In the genomic region with DNA sequence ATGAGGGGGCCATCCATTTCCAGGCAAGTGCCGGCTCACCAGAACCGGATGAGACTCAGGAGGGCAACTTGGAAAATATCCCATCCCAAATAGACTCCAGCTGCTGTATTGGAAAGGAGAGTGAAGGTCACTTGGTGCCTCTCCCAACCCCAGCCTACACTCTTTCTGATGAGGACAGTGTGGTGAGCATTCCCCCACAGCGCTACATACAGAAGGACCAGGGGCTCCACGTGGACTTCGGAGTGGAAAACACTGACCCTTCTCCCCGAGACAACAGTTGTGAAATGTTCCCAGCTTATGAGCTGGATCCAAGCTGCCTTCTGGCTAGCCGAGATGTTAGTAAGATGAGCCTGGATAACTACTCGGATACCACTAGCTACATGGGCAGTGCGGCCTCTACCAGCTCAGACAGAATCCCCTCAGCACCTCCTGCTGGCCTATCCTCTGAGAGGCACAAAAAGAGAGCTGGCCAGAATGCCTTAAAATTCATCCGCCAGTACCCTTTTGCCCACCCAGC, we compare ENCODE assay signal across 9 mouse cellular contexts. TPM values are rescaled to one million over a fixed set of nuclear protein-coding genes. Genes with fewer than 3 reads are reported as not detected.
DNase-seq lines count a peak whose midpoint lies in the region; ATAC-seq lines count a peak whose summit lies in the region.
"Had no signal": no experiment of that assay in that cellular context is flagged by ENCODE, and none has a peak within 500 bp of the region (broad histone marks: within the 10 kb centered on the region; RNA-seq: fewer than 3 reads in every experiment).

No protein-coding gene starts in this region.

- peaks cover 49% of the 10 kb centered on the region for H3K36me3 ChIP-seq in heart, embryonic 14.5 days (ENCODE audit: control insufficient read depth, insufficient read depth, low read length)
- peaks cover 64% of the 10 kb centered on the region for H3K36me3 ChIP-seq in embryonic facial prominence, embryonic 10.5 days (replicated peaks)
- H3K36me3 ChIP-seq in hindbrain, embryonic 16.5 days (ENCODE audit: control insufficient read depth, insufficient read depth, low read length): peaks cover 12% of the 10 kb centered on the region
- peaks cover 35% of the 10 kb centered on the region for H3K36me3 ChIP-seq in midbrain, embryonic 14.5 days (ENCODE audit: control insufficient read depth, insufficient read depth, low read length)

- H3K27me3 ChIP-seq in heart, embryonic 14.5 days (ENCODE audit: control insufficient read depth, insufficient read depth, low read length): no peaks in the 10 kb centered on the region
- no peaks in the 10 kb centered on the region for H3K27me3 ChIP-seq in embryonic facial prominence, embryonic 10.5 days (replicated peaks; ENCODE audit: low read depth, poor library complexity, severe bottlenecking)
- H3K27me3 ChIP-seq in hindbrain, embryonic 16.5 days (replicated peaks; ENCODE audit: control insufficient read depth, insufficient read depth, low read length): no peaks in the 10 kb centered on the region
- no peaks in the 10 kb centered on the region for H3K27me3 ChIP-seq in midbrain, embryonic 14.5 days (ENCODE audit: control insufficient read depth, insufficient read depth, low read length)

- H3K9ac ChIP-seq in heart, embryonic 14.5 days (ENCODE audit: low read length): peak overlapping the region; percentile 65
- H3K9ac ChIP-seq in hindbrain, embryonic 16.5 days (ENCODE audit: low read depth, low read length): no peak overlapping the region
- H3K9ac ChIP-seq in midbrain, embryonic 14.5 days (replicated peaks; ENCODE audit: low read length): 0 out of 2 replicates have a peak overlapping the region, but pooled peaks have one; percentile 40

- 88% methylated on average over 10 of the region's 10 CpGs for WGBS in heart, embryonic 14.5 days
- WGBS in embryonic facial prominence, embryonic 10.5 days: 92% methylated on average over 10 of the region's 10 CpGs
- WGBS in hindbrain, embryonic 16.5 days: 90% methylated on average over 10 of the region's 10 CpGs
- 93% methylated on average over 10 of the region's 10 CpGs for WGBS in midbrain, embryonic 14.5 days

- no peak for ATAC-seq in heart, embryonic 14.5 days (ENCODE audit: insufficient number of reproducible peaks, insufficient read depth, low FRiP score, low read depth)
- no peak for ATAC-seq in hindbrain, embryonic 16.5 days
- ATAC-seq in midbrain, embryonic 14.5 days (ENCODE audit: low FRiP score, low TSS enrichment): no peak
- no peak for ATAC-seq in granulocyte monocyte progenitor cell, adult 5-6 weeks (replicated peaks; ENCODE audit: poor library complexity, severe bottlenecking)

- no peak for DNase-seq in heart, adult 9 months (ENCODE audit: low spot score in 2 of 2)
- no peak for DNase-seq in embryonic facial prominence, embryonic 10.5 days (ENCODE audit: low spot score)
- no peak for DNase-seq in midbrain, embryonic 14.5 days
- DNase-seq in right cerebral cortex, adult 2 months (ENCODE audit: low spot score in 2 of 2): no peak
- DNase-seq in T-cell, adult 2 months (ENCODE audit: low spot score): no peak
- DNase-seq: embryo, embryonic 11 days had no signal

- peak overlapping the region; percentile 5 to 31; a peak in 3 of 4 replicates for H3K4me3 ChIP-seq in heart, embryonic 14.5 days (ENCODE audit: control insufficient read depth in 1 of 2, insufficient read depth in 1 of 2, low read depth in 1 of 2, low read length in 2 of 2)
- peak overlapping the region; percentile 93 for H3K4me3 ChIP-seq in embryonic facial prominence, embryonic 10.5 days
- no peak overlapping the region for H3K4me3 ChIP-seq in hindbrain, embryonic 16.5 days (ENCODE audit: low read length)
- peak overlapping the region; percentile 12; the same call in 1 of the 2 replicates for H3K4me3 ChIP-seq in midbrain, embryonic 14.5 days (replicated peaks; ENCODE audit: low read depth, low read length)

- H3K4me2 ChIP-seq in heart, embryonic 14.5 days (ENCODE audit: low read length): peak overlapping the region; percentile 64
- H3K4me2 ChIP-seq in hindbrain, embryonic 16.5 days (ENCODE audit: low read length): peak overlapping the region; percentile 51
- H3K4me2 ChIP-seq in midbrain, embryonic 14.5 days (ENCODE audit: low read length): peak overlapping the region; percentile 45

- H3K9me3 ChIP-seq in heart, embryonic 14.5 days (ENCODE audit: control insufficient read depth, low read length): no peaks in the 10 kb centered on the region
- no peaks in the 10 kb centered on the region for H3K9me3 ChIP-seq in embryonic facial prominence, embryonic 10.5 days
- H3K9me3 ChIP-seq in hindbrain, embryonic 16.5 days (ENCODE audit: control insufficient read depth, low read length): no peaks in the 10 kb centered on the region
- no peaks in the 10 kb centered on the region for H3K9me3 ChIP-seq in midbrain, embryonic 14.5 days (ENCODE audit: control insufficient read depth, low read length)

- peaks cover 36 to 61% of the 10 kb centered on the region in 2 experiments for H3K4me1 ChIP-seq in heart, embryonic 14.5 days (ENCODE audit: control insufficient read depth in 2 of 2, insufficient read depth in 2 of 2, low read length in 2 of 2)
- peaks cover 67% of the 10 kb centered on the region for H3K4me1 ChIP-seq in embryonic facial prominence, embryonic 10.5 days
- H3K4me1 ChIP-seq in hindbrain, embryonic 16.5 days (ENCODE audit: control insufficient read depth, insufficient read depth, low read depth, low read length): peaks cover 66% of the 10 kb centered on the region
- peaks cover 62% of the 10 kb centered on the region for H3K4me1 ChIP-seq in midbrain, embryonic 14.5 days (ENCODE audit: control insufficient read depth, insufficient read depth, low read length)

- H3K27ac ChIP-seq in heart, embryonic 14.5 days (replicated peaks in 1 of 2; ENCODE audit: control insufficient read depth in 1 of 2, insufficient read depth in 1 of 2, low read depth in 2 of 2, low read length in 2 of 2): no peak overlapping the region
- no peak overlapping the region for H3K27ac ChIP-seq in embryonic facial prominence, embryonic 10.5 days (replicated peaks)
- H3K27ac ChIP-seq in hindbrain, embryonic 16.5 days (ENCODE audit: low read depth, low read length): no peak overlapping the region
- H3K27ac ChIP-seq in midbrain, embryonic 14.5 days (replicated peaks; ENCODE audit: low read depth, low read length): no peak overlapping the region

RNA-seq across cellular contexts. Expression of gene Smcr8, which starts 2.4 kb away (rescaled TPM):
- 4.6 and 4.9 TPM in 2 replicates for polyA plus RNA-seq in heart, embryonic 14.5 days (2014; fragmentation: Nextera tagmentation; extraction: Ambion mirVana)
- polyA plus RNA-seq in embryonic facial prominence, embryonic 10.5 days (2016; fragmentation: Nextera tagmentation; extraction: Ambion mirVana): 8.8 and 9.0 TPM in 2 replicates
- 4.8 and 6.7 TPM in 2 replicates for polyA plus RNA-seq in hindbrain, embryonic 16.5 days (2015; fragmentation: Nextera tagmentation; extraction: Ambion mirVana)
- 8.8 and 9.4 TPM in 2 replicates for polyA plus RNA-seq in midbrain, embryonic 14.5 days (2014; fragmentation: Nextera tagmentation; extraction: Ambion mirVana)
- total RNA-seq in granulocyte monocyte progenitor cell, adult 5-6 weeks (2014; fragmentation: Nextera tagmentation): 29.0 and 36.9 TPM in 2 replicates
- 14.1 and 14.8 TPM in 2 replicates for total RNA-seq in granulocyte monocyte progenitor cell, adult 5-6 weeks (2017)

RNA-seq across cellular contexts. Expression of gene Top3a, which starts 2.6 kb away (rescaled TPM):
- 8.3 and 8.5 TPM in 2 replicates for polyA plus RNA-seq in heart, embryonic 14.5 days (2014; fragmentation: Nextera tagmentation; extraction: Ambion mirVana)
- polyA plus RNA-seq in embryonic facial prominence, embryonic 10.5 days (2016; fragmentation: Nextera tagmentation; extraction: Ambion mirVana): 27.3 and 28.1 TPM in 2 replicates
- polyA plus RNA-seq in hindbrain, embryonic 16.5 days (2015; fragmentation: Nextera tagmentation; extraction: Ambion mirVana): 7.7 and 9.4 TPM in 2 replicates
- polyA plus RNA-seq in midbrain, embryonic 14.5 days (2014; fragmentation: Nextera tagmentation; extraction: Ambion mirVana): 7.4 and 9.3 TPM in 2 replicates
- 17.7 and 25.5 TPM in 2 replicates for total RNA-seq in granulocyte monocyte progenitor cell, adult 5-6 weeks (2014; fragmentation: Nextera tagmentation)
- total RNA-seq in granulocyte monocyte progenitor cell, adult 5-6 weeks (2017): 23.8 and 28.9 TPM in 2 replicates

RNA-seq across cellular contexts. Expression of gene Shmt1, which starts 31.8 kb away (rescaled TPM):
- 29.6 and 40.4 TPM in 2 replicates for polyA plus RNA-seq in heart, embryonic 14.5 days (2014; fragmentation: Nextera tagmentation; extraction: Ambion mirVana)
- polyA plus RNA-seq in embryonic facial prominence, embryonic 10.5 days (2016; fragmentation: Nextera tagmentation; extraction: Ambion mirVana): 98.3 and 109 TPM in 2 replicates
- 7.4 and 10.2 TPM in 2 replicates for polyA plus RNA-seq in hindbrain, embryonic 16.5 days (2015; fragmentation: Nextera tagmentation; extraction: Ambion mirVana)
- polyA plus RNA-seq in midbrain, embryonic 14.5 days (2014; fragmentation: Nextera tagmentation; extraction: Ambion mirVana): 4.8 and 6.7 TPM in 2 replicates
- 49.9 and 84.1 TPM in 2 replicates for total RNA-seq in granulocyte monocyte progenitor cell, adult 5-6 weeks (2014; fragmentation: Nextera tagmentation)
- total RNA-seq in granulocyte monocyte progenitor cell, adult 5-6 weeks (2017): 135 and 162 TPM in 2 replicates

RNA-seq across cellular contexts. Expression of gene Dhrs7b, which starts 50.7 kb away (rescaled TPM):
- polyA plus RNA-seq in heart, embryonic 14.5 days (2014; fragmentation: Nextera tagmentation; extraction: Ambion mirVana): 27.6 and 30.2 TPM in 2 replicates
- polyA plus RNA-seq in embryonic facial prominence, embryonic 10.5 days (2016; fragmentation: Nextera tagmentation; extraction: Ambion mirVana): 30.0 and 30.5 TPM in 2 replicates
- polyA plus RNA-seq in hindbrain, embryonic 16.5 days (2015; fragmentation: Nextera tagmentation; extraction: Ambion mirVana): 36.9 and 39.3 TPM in 2 replicates
- polyA plus RNA-seq in midbrain, embryonic 14.5 days (2014; fragmentation: Nextera tagmentation; extraction: Ambion mirVana): 27.0 and 30.7 TPM in 2 replicates
- 11.2 and 14.8 TPM in 2 replicates for total RNA-seq in granulocyte monocyte progenitor cell, adult 5-6 weeks (2014; fragmentation: Nextera tagmentation)
- total RNA-seq in granulocyte monocyte progenitor cell, adult 5-6 weeks (2017): 15.4 and 18.2 TPM in 2 replicates

RNA-seq across cellular contexts. Expression of gene Mief2, which starts 51.5 kb away (rescaled TPM):
- polyA plus RNA-seq in heart, embryonic 14.5 days (2014; fragmentation: Nextera tagmentation; extraction: Ambion mirVana): 17.0 and 19.0 TPM in 2 replicates
- polyA plus RNA-seq in embryonic facial prominence, embryonic 10.5 days (2016; fragmentation: Nextera tagmentation; extraction: Ambion mirVana): 14.4 and 15.6 TPM in 2 replicates
- 26.2 and 29.7 TPM in 2 replicates for polyA plus RNA-seq in hindbrain, embryonic 16.5 days (2015; fragmentation: Nextera tagmentation; extraction: Ambion mirVana)
- polyA plus RNA-seq in midbrain, embryonic 14.5 days (2014; fragmentation: Nextera tagmentation; extraction: Ambion mirVana): 20.4 and 22.6 TPM in 2 replicates
- 4.1 and 6.4 TPM in 2 replicates for total RNA-seq in granulocyte monocyte progenitor cell, adult 5-6 weeks (2014; fragmentation: Nextera tagmentation)
- 4.4 and 4.7 TPM in 2 replicates for total RNA-seq in granulocyte monocyte progenitor cell, adult 5-6 weeks (2017)
